Mouse (Mus musculus) heart, postnatal 0 days (tissue): ENCODE data around the gene Atg14. TPM values are rescaled to one million over a fixed set of nuclear protein-coding genes. Genes with fewer than 3 reads are reported as not detected.
A peak's percentile ranks its signal among the peaks of the same experiment; 100 is the strongest.
"Not testable (repeated sequence)": the region's sequence is repeated elsewhere in the genome, so short reads cannot be mapped to it uniquely, and the experiment has no call there.

Source experiments
- ATAC-seq: fragments of 200-750 bp; cut with Nextera tagmentation; 2 replicates; pipeline ENCODE4 v1.8.0; 2017; ENCODE audit warnings: low read depth, moderate number of reproducible peaks, moderate library complexity; ENCODE audit not compliant: insufficient read depth
- DNase-seq: peaks from one replicate; pipeline ENCODE4 v3.0.0-alpha.2; 2016; ENCODE audit warnings: low spot score
- H3K27ac ChIP-seq: fragments of 300-500 bp; sonication (generic); 2 replicates; pipeline ENCODE4 v1.5.1; 2014; ENCODE audit warnings: low read depth, mild to moderate bottlenecking
- H3K27me3 ChIP-seq: fragments of 300-500 bp; sonication (generic); 2 replicates; pipeline ENCODE4 v1.6.1; 2014; ENCODE audit warnings: low read length, mixed read lengths; ENCODE audit not compliant: control insufficient read depth, insufficient read depth
- H3K36me3 ChIP-seq: fragments of 300-500 bp; sonication (generic); replicated peaks from 2 replicates; pipeline ENCODE4 v1.6.1; 2014; ENCODE audit warnings: low read length, mixed read lengths; ENCODE audit not compliant: control insufficient read depth, insufficient read depth
- H3K4me1 ChIP-seq: fragments of 300-500 bp; sonication (generic); 2 replicates; pipeline ENCODE4 v1.6.1; 2014; ENCODE audit warnings: antibody characterized with exemption; ENCODE audit not compliant: control insufficient read depth, insufficient read depth
- H3K4me2 ChIP-seq: fragments of 300-500 bp; sonication (generic); 2 replicates; pipeline ENCODE4 v1.6.1; 2014; ENCODE audit warnings: low read depth, mild to moderate bottlenecking, low read length, moderate library complexity
- H3K4me3 ChIP-seq: fragments of 300-500 bp; sonication (generic); 2 replicates; pipeline ENCODE4 v1.5.1; 2014; ENCODE audit warnings: low read depth, low read length
- H3K9ac ChIP-seq: fragments of 300-500 bp; sonication (generic); replicated peaks from 2 replicates; pipeline ENCODE4 v1.6.1; 2014; ENCODE audit warnings: low read depth, low read length, mixed read lengths
- H3K9me3 ChIP-seq: fragments of 300-500 bp; sonication (generic); replicated peaks from 2 replicates; pipeline ENCODE4 v1.6.1; 2016; ENCODE audit warnings: low read length; ENCODE audit not compliant: control insufficient read depth
- CTCF ChIP-seq: IDR thresholded peaks from 2 replicates; pipeline ENCODE4 v1.5.1; 2016; ENCODE audit warnings: antibody characterized with exemption, control low read depth, low read depth
- EP300 ChIP-seq: IDR thresholded peaks from 2 replicates; pipeline ENCODE4 v1.6.1; 2016; ENCODE audit warnings: antibody characterized with exemption, low read depth
- WGBS: fragments of 180-500 bp; shearing (Covaris S2); extraction: QIAGEN DNeasy Blood & Tissue Kit; methylation state at CpG from one replicate; pipeline ENCODE4 v1.1.7; 2014; 5-methylcytosine and 5-hydroxymethylcytosine counted together
- polyA plus RNA-seq: library from polyadenylated mRNA; unstranded; fragments of >200 nt; fragmentation: Nextera tagmentation; extraction: Ambion mirVana; gene quantifications from 2 replicates; pipeline ENCODE4 v1.2.1, GENCODE M21; 2015
- total RNA-seq: library from RNA; depleted of rRNA; stranded (reverse); fragments of >200 nt; gene quantifications from 2 replicates; pipeline ENCODE4 v1.2.3, GENCODE M21; 2014; ENCODE audit warnings: low replicate concordance

Gene Atg14
- total and polyA plus RNA-seq, 2 experiments from 2014 or later: 1.3 to 11.8 TPM

- no peaks in the 10 kb centered on the region for H3K27me3 ChIP-seq
- peak overlapping the region; percentile 84 for H3K27ac ChIP-seq
- H3K9ac ChIP-seq: no peak overlapping the region
- ATAC-seq (peak; percentile 88), DNase-seq (peak; percentile 77)
- 12% methylated on average over 11 of the region's 11 CpGs for WGBS
- H3K4me1 ChIP-seq: peaks cover 11% of the 10 kb centered on the region; the same call in 1 of the 2 replicates
- H3K4me2 ChIP-seq: peak overlapping the region; percentile 28; the same call in 1 of the 2 replicates
- no peaks in the 10 kb centered on the region for H3K9me3 ChIP-seq
- no peak overlapping the region for H3K4me3 ChIP-seq
- TF ChIP-seq EP300: peak; percentile 52; the same call in 1 of the 2 replicates
- peak; percentile 63 for TF ChIP-seq CTCF
- H3K36me3 ChIP-seq: 0 out of 2 replicates have a peak, but pooled peaks cover 4% of the 10 kb centered on the region
Measured at GRCm38 (mm10) chr14:47533365-47534175, 36.9 kb downstream of the Atg14 start.

- DNase-seq (no peak), ATAC-seq (no peak)
- WGBS: 71% methylated on average over 1 of the region's 1 CpGs
- H3K27me3 ChIP-seq: no peaks in the 10 kb centered on the region
- no peak overlapping the region for H3K9ac ChIP-seq
- H3K27ac ChIP-seq: 0 out of 2 replicates have a peak overlapping the region, but pooled peaks have one; percentile 84
- no peak overlapping the region for H3K4me2 ChIP-seq
- H3K4me3 ChIP-seq: no peak overlapping the region
- peaks cover 5% of the 10 kb centered on the region; the same call in 1 of the 2 replicates for H3K36me3 ChIP-seq
- H3K4me1 ChIP-seq: peaks cover 11% of the 10 kb centered on the region; the same call in 1 of the 2 replicates
- no peaks in the 10 kb centered on the region for H3K9me3 ChIP-seq
- TF ChIP-seq CTCF: no peak
- no peak for TF ChIP-seq EP300
Measured at GRCm38 (mm10) chr14:47532496-47532895, 38.0 kb downstream of the Atg14 start.

DNA sequence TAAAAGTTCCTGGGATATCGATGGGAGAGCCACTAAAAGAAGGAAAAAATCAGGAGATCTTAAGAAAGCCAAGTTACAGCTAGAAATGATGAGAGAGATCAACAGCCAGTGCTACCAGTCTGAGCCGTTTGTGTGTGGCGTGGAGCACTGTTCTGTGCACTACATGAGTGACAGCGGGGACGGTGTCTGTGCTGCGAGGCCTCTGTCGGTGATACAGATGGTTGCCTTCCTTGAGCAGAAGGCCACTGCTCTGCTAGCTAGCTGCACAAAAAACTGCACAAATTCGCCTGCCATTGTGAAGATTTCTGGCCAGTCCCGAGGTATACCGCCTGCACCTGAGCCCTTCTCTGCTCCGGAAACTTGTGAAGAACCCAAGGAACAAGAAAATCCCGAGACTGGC is 40.9 kb downstream of the Atg14 start:
- H3K9ac ChIP-seq, H3K27ac ChIP-seq, H3K27me3 ChIP-seq, ATAC-seq, H3K4me2 ChIP-seq, H3K4me3 ChIP-seq, DNase-seq, H3K9me3 ChIP-seq: not testable (repeated sequence)
- 82% methylated on average over 10 of the region's 12 CpGs for WGBS
- peaks cover 14% of the 10 kb centered on the region; the same call in 1 of the 2 replicates for H3K36me3 ChIP-seq
- H3K4me1 ChIP-seq: peaks cover 11% of the 10 kb centered on the region; the same call in 1 of the 2 replicates

DNA sequence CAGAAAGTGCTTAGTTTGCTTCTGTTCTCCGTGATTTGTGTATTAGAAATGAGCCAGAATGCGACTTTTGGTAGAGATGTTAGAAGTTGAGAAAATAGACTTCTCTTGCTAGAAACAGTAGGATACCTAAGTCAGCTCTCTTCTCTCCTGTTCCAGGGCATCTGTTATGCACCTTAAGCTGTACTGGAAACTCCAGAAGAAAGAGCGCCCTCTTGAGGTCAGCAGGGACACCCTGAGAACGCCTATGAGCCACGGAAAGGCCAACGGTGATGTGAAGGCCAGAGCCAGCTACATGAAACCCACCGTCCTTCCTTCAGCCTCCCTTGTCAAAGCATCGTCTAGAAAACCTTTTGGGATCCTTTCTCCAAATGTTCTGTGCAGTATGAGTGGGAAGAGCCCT is 41.4 kb downstream of the Atg14 start:
- Histone ChIP-seq H3K4me3 (no peak overlapping the region), H3K4me2 (no peak overlapping the region), H3K36me3 (peaks cover 14% of the 10 kb centered on the region; the same call in 1 of the 2 replicates), H3K9me3 (no peaks in the 10 kb centered on the region), H3K9ac (no peak overlapping the region), H3K27ac (no peak overlapping the region), H3K4me1 (peaks cover 9% of the 10 kb centered on the region; the same call in 1 of the 2 replicates), H3K27me3 (no peaks in the 10 kb centered on the region)
- WGBS: 36% methylated on average over 8 of the region's 8 CpGs
- TF ChIP-seq CTCF (peak; percentile 76), EP300 (no peak)
- ATAC-seq (no peak), DNase-seq (peak; percentile 62)

DNA sequence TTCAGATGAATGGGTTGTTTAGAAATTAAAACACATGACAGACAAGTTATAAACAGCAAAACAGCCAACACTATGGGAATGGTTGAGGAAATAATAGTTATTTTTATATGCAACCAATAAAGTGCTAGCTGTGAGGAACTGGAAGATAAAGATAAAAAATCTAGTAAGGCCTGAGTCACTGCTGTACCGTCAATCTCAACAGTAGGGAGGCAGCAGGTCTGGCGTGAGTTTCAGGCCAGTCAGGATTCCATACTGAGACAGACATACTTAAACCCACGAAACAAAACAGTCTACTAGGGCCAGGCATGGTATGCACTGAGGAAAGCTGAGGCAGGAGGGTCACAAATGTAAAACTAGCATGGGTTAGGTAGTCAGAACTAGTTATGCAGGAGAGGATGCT is 42.2 kb downstream of the Atg14 start:
- no peak for TF ChIP-seq EP300
- no peak for TF ChIP-seq CTCF
- no peak overlapping the region for H3K9ac ChIP-seq
- no peak for DNase-seq
- H3K27me3 ChIP-seq: no peaks in the 10 kb centered on the region
- peaks cover 5% of the 10 kb centered on the region; the same call in 1 of the 2 replicates for H3K4me1 ChIP-seq
- WGBS: 74% methylated on average over 3 of the region's 3 CpGs
- no peak overlapping the region for H3K4me3 ChIP-seq
- no peak overlapping the region for H3K4me2 ChIP-seq
- no peak overlapping the region for H3K27ac ChIP-seq
- H3K9me3 ChIP-seq: no peaks in the 10 kb centered on the region
- H3K36me3 ChIP-seq: peaks cover 14% of the 10 kb centered on the region; the same call in 1 of the 2 replicates
- no peak for ATAC-seq
